Mouse (Mus musculus) urinary bladder, postnatal 36 days (tissue): Measurements from ENCODE around the gene Phex.

Experiments
- DNase-seq, 2 experiments: peaks; one replicate each; pipeline ENCODE4 v3.0.0; 2022; ENCODE audit warnings: low spot score in 2 of 2, mixed read lengths in 1 of 2

Gene Phex

DNA sequence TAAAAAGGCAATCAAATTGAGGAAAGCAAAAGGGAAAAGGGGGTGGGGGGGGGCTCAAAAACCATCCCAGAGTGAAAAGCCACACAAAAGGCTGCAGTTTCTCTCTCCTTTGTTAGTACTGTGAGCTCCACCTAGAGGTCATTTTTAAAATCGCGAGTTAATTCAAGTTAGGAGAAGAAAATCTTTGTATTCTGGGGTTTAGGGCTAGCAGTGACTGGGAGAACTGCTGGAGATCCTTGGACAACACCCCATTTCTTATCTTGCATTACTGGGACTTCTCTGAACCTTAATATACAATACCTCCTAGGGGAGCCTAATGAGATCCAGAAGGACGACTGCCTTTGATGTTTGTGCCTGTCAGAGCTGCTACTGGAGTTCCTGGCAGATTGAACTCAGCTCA, 107.7 kb downstream of the Phex start:
- no peak for DNase-seq

- DNase-seq, result no peak
These were observed 108.2 kb downstream of the Phex start for GRCm38 (mm10) chrX:157306796-157307405.

- DNase-seq, result no peak
These were observed 109.3 kb downstream of the Phex start for GRCm38 (mm10) chrX:157305852-157306232.

- no peak for DNase-seq
These were observed 109.8 kb downstream of the Phex start for GRCm38 (mm10) chrX:157305193-157305851.

DNA sequence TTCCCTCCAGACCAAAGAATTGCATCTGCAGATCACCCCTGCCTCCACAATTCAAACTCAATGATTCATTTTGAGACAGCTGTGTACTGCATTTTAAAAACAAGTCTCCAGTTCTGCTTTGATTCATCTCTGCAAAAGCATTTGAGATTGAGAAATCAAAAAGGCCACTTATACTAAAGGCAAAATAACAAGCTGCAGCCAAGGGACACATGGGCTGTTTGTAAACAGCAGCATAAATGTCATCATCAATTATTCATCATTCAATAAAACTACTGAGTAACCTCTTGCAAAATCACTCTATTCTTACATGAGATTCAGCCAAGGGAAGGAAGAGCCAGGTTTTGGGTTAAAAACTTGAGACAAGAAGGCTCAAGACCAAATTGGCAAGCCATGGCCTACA, 122.7 kb downstream of the Phex start:
- no peak for DNase-seq

DNA sequence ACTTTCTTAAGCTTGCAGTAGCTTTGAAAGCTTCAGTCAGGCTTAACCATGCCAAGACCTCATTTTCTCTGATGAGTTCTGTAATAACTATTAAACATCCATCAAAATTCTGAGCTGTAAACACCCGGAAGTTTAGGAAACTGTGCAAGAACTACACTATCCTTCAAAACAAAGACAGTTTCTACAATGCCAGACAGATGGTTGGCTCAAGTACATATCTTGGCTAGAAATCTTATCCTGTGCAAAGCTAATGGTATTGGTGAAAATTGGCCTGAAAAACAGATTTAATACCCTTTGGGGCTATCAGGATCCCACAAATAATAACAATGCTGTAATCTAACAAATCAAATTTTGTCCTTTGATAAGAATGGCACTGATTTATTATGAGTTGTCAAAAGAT, 138.5 kb downstream of the Phex start:
- DNase-seq, result no peak

DNA sequence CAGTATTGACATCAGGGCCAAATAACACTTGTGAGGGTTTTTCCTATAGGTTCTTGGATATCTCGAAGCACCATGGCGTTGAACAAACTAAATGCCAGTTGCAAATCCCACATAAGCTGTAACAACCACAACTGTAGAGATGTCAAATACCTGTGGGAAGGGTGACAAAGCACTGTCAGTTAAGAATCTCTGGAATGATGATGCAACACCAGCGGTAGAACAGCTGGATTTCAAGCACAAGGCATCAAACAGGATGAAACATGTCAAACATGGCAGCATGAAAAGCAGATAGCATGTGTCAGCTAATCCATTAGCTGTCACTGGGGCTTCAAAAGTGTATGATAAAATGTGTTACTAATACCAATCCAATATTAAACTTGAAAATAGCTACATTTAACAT, 141.8 kb downstream of the Phex start:
- DNase-seq, result no peak

DNA sequence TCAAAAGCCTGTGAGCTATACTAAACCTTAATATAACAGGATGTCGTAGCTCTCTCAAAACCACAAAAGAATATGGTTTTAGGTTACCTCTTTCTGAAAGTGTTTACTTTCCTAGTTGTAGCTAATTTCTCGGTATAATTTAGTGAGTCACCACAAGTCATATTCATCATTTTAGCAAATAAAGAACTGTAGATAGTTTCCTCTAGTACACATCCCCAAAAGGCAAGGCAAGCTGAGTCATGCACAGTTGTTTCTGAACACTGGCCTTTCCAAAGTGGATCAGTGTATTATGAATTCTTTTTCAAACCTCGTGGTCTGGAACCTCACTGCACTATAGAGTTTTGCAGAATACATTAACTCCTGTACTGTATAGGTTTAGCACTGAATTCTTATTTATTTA, 143.5 kb downstream of the Phex start:
- DNase-seq, result no peak

DNA sequence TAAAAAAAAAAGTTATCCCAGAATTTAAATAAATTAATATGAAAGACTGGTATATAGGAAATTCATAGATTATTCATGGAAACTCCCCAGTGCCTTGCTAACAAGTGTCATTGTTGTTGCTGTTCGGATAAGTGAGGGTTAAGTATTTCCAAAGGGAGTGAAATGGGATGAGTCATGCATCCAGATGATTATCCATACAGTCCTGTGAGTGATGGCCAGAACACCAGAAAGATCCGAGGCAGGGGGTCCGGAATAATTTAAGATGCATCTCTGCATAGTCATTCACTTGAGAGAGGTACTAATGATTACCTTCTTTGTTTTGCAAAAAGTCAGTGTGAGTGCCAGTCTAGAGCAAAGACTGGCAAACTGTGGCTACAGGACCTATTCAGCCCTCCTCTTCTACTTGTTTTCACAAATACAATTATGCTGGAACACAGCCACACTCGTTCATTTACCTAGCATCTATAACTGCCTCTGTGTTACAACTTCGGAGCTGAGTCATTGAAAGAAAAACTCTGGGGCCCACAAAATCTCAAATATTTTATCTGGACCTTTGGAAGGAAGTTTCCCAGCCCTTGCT, 145.3 kb downstream of the Phex start:
- DNase-seq, result no peak

DNA sequence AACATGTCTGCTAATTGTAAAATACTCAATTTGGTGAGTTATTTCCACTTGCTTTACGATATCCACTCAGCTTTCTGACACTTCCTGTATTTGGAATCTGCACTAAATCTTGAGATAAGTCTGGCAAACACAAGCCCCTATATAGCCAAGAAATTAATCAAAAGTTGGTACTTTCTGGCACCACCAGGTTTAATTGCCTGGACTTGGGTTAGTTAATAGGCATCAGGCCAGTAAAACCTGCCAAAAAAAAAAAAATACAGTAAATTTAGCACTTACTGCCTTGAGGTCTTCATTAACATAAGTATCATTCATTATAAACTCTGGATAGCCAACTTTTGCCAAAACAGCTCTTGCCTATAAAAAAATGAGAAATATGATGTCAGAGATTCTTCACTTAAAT, 147.0 kb downstream of the Phex start:
- no peak for DNase-seq

GRCm38 (mm10) chrX:157202736-157203135, 212.4 kb downstream of the Phex start:
- no peak for DNase-seq

DNA sequence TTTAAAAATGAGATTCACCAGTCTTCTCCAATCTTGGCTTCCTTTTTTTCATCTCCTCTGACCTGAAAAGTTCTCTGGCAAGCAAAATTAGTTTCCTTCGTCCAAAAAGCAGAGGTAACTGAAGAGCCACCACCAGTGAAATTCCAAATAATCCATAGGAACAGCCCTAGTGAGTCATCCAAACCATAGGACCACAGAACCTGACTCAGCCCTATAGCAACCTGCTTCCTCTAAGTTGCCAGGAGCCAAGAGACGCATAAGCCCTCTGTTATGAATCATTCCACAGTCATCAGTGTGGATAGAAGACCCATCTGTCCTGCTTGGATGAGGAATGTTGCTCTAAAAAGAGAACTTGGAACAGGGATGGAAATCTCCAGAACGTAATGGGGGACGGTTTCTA, 230.9 kb downstream of the Phex start:
- DNase-seq, result no peak

- DNase-seq, result no peak
These were observed 234.3 kb downstream of the Phex start for GRCm38 (mm10) chrX:157180845-157181244.

GRCm38 (mm10) chrX:157164142-157164541, 251.0 kb downstream of the Phex start:
- DNase-seq, result no peak

DNA sequence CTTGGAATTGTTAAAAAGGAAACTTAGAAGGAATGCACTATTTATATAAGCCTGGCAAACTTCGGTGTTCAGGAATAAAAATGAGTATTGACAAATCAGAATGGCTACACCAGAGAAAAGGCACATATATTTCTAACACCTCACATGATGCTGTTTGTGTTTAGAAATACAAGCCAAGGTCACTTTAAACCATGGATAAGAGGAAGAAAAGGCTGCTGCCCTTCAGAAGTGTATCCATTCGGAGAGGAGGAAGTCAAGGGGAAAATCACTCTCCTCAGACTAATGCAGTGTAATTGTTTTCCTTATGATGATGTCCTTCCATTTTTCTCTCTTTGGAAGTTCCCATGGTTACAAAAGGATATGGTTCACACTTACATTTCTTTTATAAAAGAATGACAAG, 251.7 kb downstream of the Phex start:
- DNase-seq, result no peak

GRCm38 (mm10) chrX:157144675-157145074, 270.4 kb downstream of the Phex start:
- no peak for DNase-seq

DNA sequence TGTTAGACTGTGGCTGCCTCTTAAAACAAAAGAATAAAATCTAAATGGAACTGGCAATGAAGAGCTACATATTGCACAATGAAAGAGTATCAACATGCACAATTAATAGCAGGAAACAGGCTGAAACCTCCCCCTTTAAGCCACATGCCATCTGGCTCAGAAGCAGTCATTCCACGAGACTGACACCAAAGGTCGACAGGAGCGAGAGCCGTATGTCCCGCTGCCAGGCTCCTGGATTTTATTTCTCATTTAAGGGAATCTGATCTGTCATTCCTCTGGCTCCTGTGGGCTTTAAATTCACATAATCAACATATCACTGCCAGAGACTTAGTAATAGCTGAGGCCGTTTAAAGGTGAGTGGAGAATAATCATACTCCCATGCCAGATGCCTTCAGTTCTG, 275.5 kb downstream of the Phex start:
- no peak for DNase-seq
